Mouse (Mus musculus): Measurements from ENCODE around the gene Hsd11b2. TPM values are rescaled to one million over a fixed set of nuclear protein-coding genes. Genes with fewer than 3 reads are reported as not detected.

The Hsd11b2 gene
- polyA plus RNA-seq, 1 experiment from 2014 or later, result 35.6 TPM

GRCm38 (mm10) chr8:105533439-105533838 is 14.9 kb downstream of the Hsd11b2 start:
- 2% methylated on average over 2 of the region's 2 CpGs for WGBS
- peak; percentile 50 for ATAC-seq (replicated peaks; ENCODE audit: low FRiP score)
- peak overlapping the region; percentile 88 for H3K27ac ChIP-seq
- H3K4me2 ChIP-seq, result no peak overlapping the region
- no peaks in the 10 kb centered on the region for H3K27me3 ChIP-seq
- peaks cover 52% of the 10 kb centered on the region for H3K4me1 ChIP-seq
- no peak overlapping the region for H3K9ac ChIP-seq
- H3K9me3 ChIP-seq (replicated peaks), result no peaks in the 10 kb centered on the region
- peaks cover 41% of the 10 kb centered on the region for H3K36me3 ChIP-seq
- H3K4me3 ChIP-seq (replicated peaks), result no peak overlapping the region

- H3K4me2 ChIP-seq, result no peak overlapping the region
- H3K4me3 ChIP-seq (replicated peaks), result no peak overlapping the region
- H3K9ac ChIP-seq, result no peak overlapping the region
- WGBS, result 0% methylated on average over 1 of the region's 1 CpGs
- H3K4me1 ChIP-seq, result peaks cover 47% of the 10 kb centered on the region
- H3K27ac ChIP-seq, result peak overlapping the region; percentile 88
- ATAC-seq (replicated peaks; ENCODE audit: low FRiP score), result peak; percentile 73
- no peaks in the 10 kb centered on the region for H3K27me3 ChIP-seq
- no peaks in the 10 kb centered on the region for H3K9me3 ChIP-seq (replicated peaks)
- H3K36me3 ChIP-seq, result peaks cover 41% of the 10 kb centered on the region
These were observed 15.4 kb downstream of the Hsd11b2 start for GRCm38 (mm10) chr8:105533892-105534329.

GRCm38 (mm10) chr8:105536546-105536945 is 18.0 kb downstream of the Hsd11b2 start:
- Histone ChIP-seq H3K9ac (no peak overlapping the region), H3K9me3 (replicated peaks) (no peaks in the 10 kb centered on the region), H3K4me2 (no peak overlapping the region), H3K4me1 (peaks cover 27% of the 10 kb centered on the region), H3K36me3 (peaks cover 48% of the 10 kb centered on the region), H3K27ac (no peak overlapping the region), H3K4me3 (replicated peaks) (no peak overlapping the region), H3K27me3 (no peaks in the 10 kb centered on the region)
- ATAC-seq (replicated peaks; ENCODE audit: low FRiP score), result no peak
- 82% methylated on average over 3 of the region's 3 CpGs for WGBS

GRCm38 (mm10) chr8:105537011-105537677 is 18.6 kb downstream of the Hsd11b2 start:
- H3K4me1 ChIP-seq, result peaks cover 22% of the 10 kb centered on the region
- no peak overlapping the region for H3K4me3 ChIP-seq (replicated peaks)
- WGBS, result 64% methylated on average over 6 of the region's 6 CpGs
- no peak overlapping the region for H3K9ac ChIP-seq
- no peaks in the 10 kb centered on the region for H3K27me3 ChIP-seq
- H3K36me3 ChIP-seq, result peaks cover 52% of the 10 kb centered on the region
- ATAC-seq (replicated peaks; ENCODE audit: low FRiP score), result no peak
- no peak overlapping the region for H3K27ac ChIP-seq
- no peak overlapping the region for H3K4me2 ChIP-seq
- no peaks in the 10 kb centered on the region for H3K9me3 ChIP-seq (replicated peaks)

GRCm38 (mm10) chr8:105538940-105539339 is 20.4 kb downstream of the Hsd11b2 start:
- Histone ChIP-seq H3K9me3 (replicated peaks) (no peaks in the 10 kb centered on the region), H3K4me3 (replicated peaks) (no peak overlapping the region), H3K27ac (no peak overlapping the region), H3K9ac (no peak overlapping the region), H3K4me1 (peaks cover 20% of the 10 kb centered on the region), H3K4me2 (no peak overlapping the region), H3K36me3 (peaks cover 52% of the 10 kb centered on the region), H3K27me3 (no peaks in the 10 kb centered on the region)
- 73% methylated on average over 4 of the region's 4 CpGs for WGBS
- no peak for ATAC-seq (replicated peaks; ENCODE audit: low FRiP score)

GRCm38 (mm10) chr8:105542032-105542656 is 23.6 kb downstream of the Hsd11b2 start:
- H3K27ac ChIP-seq, result no peak overlapping the region
- peaks cover 30% of the 10 kb centered on the region for H3K36me3 ChIP-seq
- H3K9ac ChIP-seq, result no peak overlapping the region
- H3K9me3 ChIP-seq (replicated peaks), result no peaks in the 10 kb centered on the region
- H3K4me3 ChIP-seq (replicated peaks), result no peak overlapping the region
- no peak overlapping the region for H3K4me2 ChIP-seq
- no peak for ATAC-seq (replicated peaks; ENCODE audit: low FRiP score)
- H3K4me1 ChIP-seq, result peaks cover 38% of the 10 kb centered on the region
- WGBS, result 85% methylated on average over 3 of the region's 3 CpGs
- H3K27me3 ChIP-seq, result no peaks in the 10 kb centered on the region

GRCm38 (mm10) chr8:105542808-105543207 is 24.3 kb downstream of the Hsd11b2 start:
- no peak for ATAC-seq (replicated peaks; ENCODE audit: low FRiP score)

GRCm38 (mm10) chr8:105543703-105544102 is 25.1 kb downstream of the Hsd11b2 start:
- H3K27ac ChIP-seq, result peak overlapping the region; percentile 89
- 47% methylated on average over 1 of the region's 1 CpGs for WGBS
- H3K27me3 ChIP-seq, result no peaks in the 10 kb centered on the region
- no peak overlapping the region for H3K4me2 ChIP-seq
- H3K36me3 ChIP-seq, result peaks cover 14% of the 10 kb centered on the region; the same call in 1 of the 2 replicates
- H3K4me3 ChIP-seq (replicated peaks), result no peak overlapping the region
- no peak overlapping the region for H3K9ac ChIP-seq
- no peak for ATAC-seq (replicated peaks; ENCODE audit: low FRiP score)
- no peaks in the 10 kb centered on the region for H3K9me3 ChIP-seq (replicated peaks)
- H3K4me1 ChIP-seq, result peaks cover 38% of the 10 kb centered on the region

More at GRCm38 (mm10) chr8:105542808-105543207, 24.3 kb downstream of the Hsd11b2 start:
- 84% methylated on average over 2 of the region's 2 CpGs for WGBS
- H3K4me1 ChIP-seq, result peaks cover 38% of the 10 kb centered on the region
- no peaks in the 10 kb centered on the region for H3K27me3 ChIP-seq
- no peaks in the 10 kb centered on the region for H3K9me3 ChIP-seq (replicated peaks)
- 0 out of 2 replicates have a peak overlapping the region, but pooled peaks have one; percentile 0 for H3K27ac ChIP-seq
- H3K9ac ChIP-seq, result no peak overlapping the region
- no peak overlapping the region for H3K4me3 ChIP-seq (replicated peaks)
- H3K36me3 ChIP-seq, result peaks cover 23% of the 10 kb centered on the region
- H3K4me2 ChIP-seq, result no peak overlapping the region

GRCm38 (mm10) chr8:105544544-105545205 is 26.1 kb downstream of the Hsd11b2 start:
- peaks cover 7% of the 10 kb centered on the region; the same call in 1 of the 2 replicates for H3K36me3 ChIP-seq
- H3K4me3 ChIP-seq (replicated peaks), result no peak overlapping the region
- no peaks in the 10 kb centered on the region for H3K27me3 ChIP-seq
- peak overlapping the region; percentile 89 for H3K27ac ChIP-seq
- no peak overlapping the region for H3K4me2 ChIP-seq
- peak; percentile 76 for ATAC-seq (replicated peaks; ENCODE audit: low FRiP score)
- no peaks in the 10 kb centered on the region for H3K9me3 ChIP-seq (replicated peaks)
- H3K9ac ChIP-seq, result no peak overlapping the region
- WGBS, result 39% methylated on average over 7 of the region's 7 CpGs
- H3K4me1 ChIP-seq, result peaks cover 38% of the 10 kb centered on the region

GRCm38 (mm10) chr8:105545249-105545648 is 26.7 kb downstream of the Hsd11b2 start:
- Histone ChIP-seq H3K4me3 (replicated peaks) (no peak overlapping the region), H3K4me1 (peaks cover 38% of the 10 kb centered on the region), H3K27ac (peak overlapping the region; percentile 89), H3K4me2 (no peak overlapping the region), H3K9me3 (replicated peaks) (no peaks in the 10 kb centered on the region), H3K36me3 (peaks cover 7% of the 10 kb centered on the region), H3K27me3 (no peaks in the 10 kb centered on the region), H3K9ac (no peak overlapping the region)
- no peak for ATAC-seq (replicated peaks; ENCODE audit: low FRiP score)
- 77% methylated on average over 3 of the region's 3 CpGs for WGBS

- H3K36me3 ChIP-seq, result peaks cover 6% of the 10 kb centered on the region
- H3K4me1 ChIP-seq, result peaks cover 38% of the 10 kb centered on the region
- 66% methylated on average over 6 of the region's 6 CpGs for WGBS
- no peak; the same call in 1 of the 2 replicates for ATAC-seq (replicated peaks; ENCODE audit: low FRiP score)
- H3K9ac ChIP-seq, result no peak overlapping the region
- H3K4me2 ChIP-seq, result no peak overlapping the region
- no peaks in the 10 kb centered on the region for H3K9me3 ChIP-seq (replicated peaks)
- no peaks in the 10 kb centered on the region for H3K27me3 ChIP-seq
- H3K4me3 ChIP-seq (replicated peaks), result no peak overlapping the region
- no peak overlapping the region for H3K27ac ChIP-seq
These were observed 28.1 kb downstream of the Hsd11b2 start for GRCm38 (mm10) chr8:105546384-105547350.

Measured in kidney, embryonic 15.5 days (tissue).